Mouse (Mus musculus): Measurements from ENCODE around the gene Scgb2a2. TPM values are rescaled to one million over a fixed set of nuclear protein-coding genes. Genes with fewer than 3 reads are reported as not detected.

Scgb2a2 gene
- not detected for polyA plus RNA-seq (2017; shearing (Covaris generic))

DNA sequence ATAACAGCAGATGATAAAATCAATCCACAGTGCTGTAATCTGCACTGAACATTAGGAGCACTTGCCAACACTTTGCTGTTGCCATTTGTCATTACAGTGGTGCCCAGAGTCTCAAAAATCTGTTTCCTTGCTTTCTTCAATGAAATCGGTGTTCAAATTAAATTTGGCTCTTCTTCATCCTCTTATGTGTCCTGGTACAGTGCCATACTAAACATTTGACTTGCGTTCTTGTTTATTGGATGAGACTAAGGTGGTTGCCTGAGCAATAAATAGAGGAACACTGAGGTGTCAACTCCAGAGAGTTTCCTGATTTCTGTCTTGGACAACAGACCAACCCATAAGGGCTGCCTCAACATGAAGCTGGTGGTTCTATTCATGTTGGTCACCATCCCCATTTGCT lies at the start of gene Scgb2a2:
Gene Scgb2a2, plus strand, starts transcription at position 301 of the 400 bp plus-strand sequence.

DNA sequence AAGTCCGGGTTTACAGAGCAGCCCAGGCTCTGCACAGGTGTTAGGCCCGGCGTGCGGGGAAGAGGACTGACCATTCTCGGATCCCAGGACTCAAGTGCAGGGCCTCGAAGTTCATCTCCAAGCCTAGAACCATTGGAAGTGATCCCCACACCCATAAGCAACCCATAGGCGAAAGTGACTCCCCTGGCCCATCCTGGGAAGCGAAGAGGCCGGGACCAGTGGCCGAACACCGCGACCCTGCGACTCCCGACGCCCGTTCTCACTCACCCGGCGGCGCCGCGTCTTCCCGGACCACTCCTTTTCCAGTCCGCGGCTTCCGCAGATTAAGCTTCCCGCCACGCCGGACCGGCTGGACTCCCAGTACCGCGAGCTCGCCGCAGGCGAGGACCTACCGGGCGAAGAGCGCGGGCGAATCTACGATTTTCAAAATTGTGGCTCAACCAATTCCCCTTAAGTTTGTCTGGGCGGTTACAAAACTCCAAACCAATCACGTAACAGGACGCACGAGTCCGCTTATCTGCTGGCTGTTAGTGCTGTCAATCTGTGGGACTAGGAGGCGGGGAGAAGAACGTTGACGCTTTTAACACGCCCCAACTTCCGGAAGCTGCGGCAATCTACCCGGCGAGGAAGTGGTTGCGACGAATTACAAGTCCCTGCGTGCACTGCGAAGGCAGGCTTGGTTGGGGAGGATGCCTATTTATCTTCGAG lies 51.9 kb downstream of the Scgb2a2 start, which contains the start of gene Incenp:
Gene Incenp, minus strand, starts transcription at position 480 of the 708 bp plus-strand sequence.

Other genes with a start within 250 kb of the Scgb2a2 start
- gene Incenp, start 52.0 kb downstream of the Scgb2a2 start, polyA plus RNA-seq (2017; shearing (Covaris generic)) = 10 to 100 TPM; 37.1 to 42.8 TPM
- 1,000 to 10,000 TPM; 2,093 to 2,421 TPM for gene Fth1, start 133.0 kb downstream of the Scgb2a2 start, polyA plus RNA-seq (2017; shearing (Covaris generic))
- under 1 TPM in 1 of 2 experiments, not detected in 1; 0.33 TPM for gene Best1, start 154.1 kb downstream of the Scgb2a2 start, polyA plus RNA-seq (2017; shearing (Covaris generic))
- under 1 TPM; 0.27 to 0.37 TPM for gene Rab3il1, start 154.1 kb downstream of the Scgb2a2 start, polyA plus RNA-seq (2017; shearing (Covaris generic))
- under 1 TPM in 1 of 2 experiments, not detected in 1; 0.75 TPM for gene Fads3, start 194.0 kb downstream of the Scgb2a2 start, polyA plus RNA-seq (2017; shearing (Covaris generic))

All from inflammation-experienced regulatory T-cells (primary cell).